15 mouse cellular contexts compared by ENCODE assay signal in genomic region chr2:174565891-174566290, GRCm38 (mm10).
A peak's percentile ranks its signal among the peaks of the same experiment; 100 is the strongest.
DNase-seq lines count a peak whose midpoint lies in the region; ATAC-seq and TF ChIP-seq lines count a peak whose summit lies in the region.
"Had no signal": no experiment of that assay in that cellular context is flagged by ENCODE, and none has a peak within 500 bp of the region (broad histone marks: within the 10 kb centered on the region; RNA-seq: fewer than 3 reads in every experiment).

No protein-coding gene starts in this region.

- no peaks in the 10 kb centered on the region for H3K9me3 ChIP-seq in hindbrain, embryonic 10.5 days
- H3K9me3 ChIP-seq in hindbrain, embryonic 14.5 days (ENCODE audit: control insufficient read depth, low read length): no peaks in the 10 kb centered on the region
- H3K9me3 ChIP-seq in midbrain, postnatal 0 days (ENCODE audit: low read length): no peaks in the 10 kb centered on the region
- H3K9me3 ChIP-seq in midbrain, embryonic 10.5 days (replicated peaks): no peaks in the 10 kb centered on the region
- H3K9me3 ChIP-seq: embryonic facial prominence, embryonic 13.5 days; forebrain, embryonic 13.5 days; heart, embryonic 13.5 days; hindbrain, embryonic 12.5 days had no signal

- 85% methylated on average over 7 of the region's 7 CpGs for WGBS in hindbrain, embryonic 10.5 days
- 82% methylated on average over 7 of the region's 7 CpGs for WGBS in hindbrain, embryonic 14.5 days
- 83% methylated on average over 7 of the region's 7 CpGs for WGBS in midbrain, postnatal 0 days
- WGBS in midbrain, embryonic 10.5 days: 88% methylated on average over 7 of the region's 7 CpGs

- ATAC-seq in hindbrain, embryonic 14.5 days (ENCODE audit: low FRiP score): no peak
- ATAC-seq in midbrain, postnatal 0 days (ENCODE audit: low FRiP score): no peak

- no peak overlapping the region for H3K4me3 ChIP-seq in hindbrain, embryonic 10.5 days
- H3K4me3 ChIP-seq in hindbrain, embryonic 14.5 days (replicated peaks; ENCODE audit: low read length): no peak overlapping the region
- no peak overlapping the region for H3K4me3 ChIP-seq in midbrain, postnatal 0 days (ENCODE audit: low read depth, low read length)
- H3K4me3 ChIP-seq in midbrain, embryonic 10.5 days: no peak overlapping the region
- H3K4me3 ChIP-seq: embryonic facial prominence, embryonic 13.5 days; forebrain, embryonic 13.5 days; heart, embryonic 13.5 days; hindbrain, embryonic 12.5 days had no signal

- H3K27ac ChIP-seq in hindbrain, embryonic 10.5 days: peak overlapping the region; percentile 12; the same call in 1 of the 2 replicates
- no peak overlapping the region for H3K27ac ChIP-seq in hindbrain, embryonic 14.5 days
- peak overlapping the region; percentile 68 for H3K27ac ChIP-seq in midbrain, postnatal 0 days (ENCODE audit: low read depth, low read length)
- no peak overlapping the region for H3K27ac ChIP-seq in midbrain, embryonic 10.5 days (replicated peaks)
- H3K27ac ChIP-seq: embryonic facial prominence, embryonic 13.5 days; heart, embryonic 13.5 days; hindbrain, embryonic 12.5 days had no signal

- H3K4me2 ChIP-seq in hindbrain, embryonic 14.5 days (replicated peaks): no peak overlapping the region
- no peak overlapping the region for H3K4me2 ChIP-seq in midbrain, postnatal 0 days (ENCODE audit: low read depth, low read length, poor library complexity, severe bottlenecking)
- H3K4me2 ChIP-seq: embryonic facial prominence, embryonic 13.5 days; forebrain, embryonic 13.5 days; heart, embryonic 13.5 days; hindbrain, embryonic 12.5 days; liver, embryonic 11.5 days had no signal

- no peaks in the 10 kb centered on the region for H3K36me3 ChIP-seq in hindbrain, embryonic 10.5 days
- H3K36me3 ChIP-seq in hindbrain, embryonic 14.5 days (replicated peaks; ENCODE audit: control insufficient read depth, insufficient read depth): no peaks in the 10 kb centered on the region
- no peaks in the 10 kb centered on the region for H3K36me3 ChIP-seq in midbrain, postnatal 0 days (ENCODE audit: insufficient read depth, low read length)
- H3K36me3 ChIP-seq in midbrain, embryonic 10.5 days: no peaks in the 10 kb centered on the region
- H3K36me3 ChIP-seq: embryonic facial prominence, embryonic 13.5 days; heart, embryonic 13.5 days; hindbrain, embryonic 12.5 days had no signal

- 0 out of 2 replicates have a peak, but pooled peaks cover 2% of the 10 kb centered on the region for H3K27me3 ChIP-seq in hindbrain, embryonic 10.5 days (ENCODE audit: insufficient read depth, poor library complexity, severe bottlenecking)
- H3K27me3 ChIP-seq in hindbrain, embryonic 14.5 days (ENCODE audit: control insufficient read depth, insufficient read depth, low read length): no peaks in the 10 kb centered on the region
- H3K27me3 ChIP-seq in midbrain, postnatal 0 days (ENCODE audit: insufficient read depth, low read length): no peaks in the 10 kb centered on the region
- H3K27me3 ChIP-seq in midbrain, embryonic 10.5 days (ENCODE audit: low read depth, poor library complexity, severe bottlenecking): no peaks in the 10 kb centered on the region
- H3K27me3 ChIP-seq: embryonic facial prominence, embryonic 13.5 days; forebrain, embryonic 13.5 days; heart, embryonic 13.5 days; hindbrain, embryonic 12.5 days had no signal

- H3K4me1 ChIP-seq in hindbrain, embryonic 10.5 days (replicated peaks): peaks cover 24% of the 10 kb centered on the region
- peaks cover 7% of the 10 kb centered on the region for H3K4me1 ChIP-seq in hindbrain, embryonic 14.5 days (replicated peaks; ENCODE audit: control insufficient read depth, insufficient read depth, low read length)
- H3K4me1 ChIP-seq in midbrain, postnatal 0 days (ENCODE audit: insufficient read depth, low read length): peaks cover 9% of the 10 kb centered on the region; the same call in 1 of the 2 replicates
- H3K4me1 ChIP-seq in midbrain, embryonic 10.5 days: peaks cover 33% of the 10 kb centered on the region

- H3K9ac ChIP-seq in hindbrain, embryonic 14.5 days: no peak overlapping the region
- no peak overlapping the region for H3K9ac ChIP-seq in midbrain, postnatal 0 days (replicated peaks; ENCODE audit: low read length, poor library complexity, severe bottlenecking)
- H3K9ac ChIP-seq: embryonic facial prominence, embryonic 13.5 days; forebrain, embryonic 13.5 days; heart, embryonic 13.5 days; hindbrain, embryonic 12.5 days had no signal

- DNase-seq in hindbrain, embryonic 10.5 days (ENCODE audit: low spot score): no peak
- no peak for DNase-seq in hindbrain, embryonic 14.5 days (ENCODE audit: low spot score)
- DNase-seq in midbrain, postnatal 0 days (ENCODE audit: low spot score): no peak
- DNase-seq in midbrain, embryonic 10.5 days (ENCODE audit: low spot score): no peak
- DNase-seq in spleen, adult 18-20 months: peak; percentile 34 to 38
- peak; percentile 44 to 50 for DNase-seq in thymus, postnatal 36 days
- no peak for DNase-seq in cerebellum, adult 9-11 months
- DNase-seq in embryo, embryonic 10 days (ENCODE audit: low spot score): no peak
- DNase-seq: cerebellum, postnatal 25 days; gastrocnemius, postnatal 10 days had no signal

- TF ChIP-seq CTCF in midbrain, postnatal 0 days (IDR thresholded peaks at IDR 0.05): no peak

Comparison
In these comparisons a context has a peak if more than half of its experiments do, and no peak if none do; other contexts are left out.
1. H3K27ac ChIP-seq: peak in hindbrain, embryonic 10.5 days (single experiment) and midbrain, postnatal 0 days (single experiment); none in hindbrain, embryonic 14.5 days (single experiment) and midbrain, embryonic 10.5 days (single experiment).
2. DNase-seq: peak in spleen, adult 18-20 months (2 of 2) and thymus, postnatal 36 days (2 of 2); none in hindbrain, embryonic 10.5 days (single experiment), hindbrain, embryonic 14.5 days (single experiment), midbrain, postnatal 0 days (single experiment), midbrain, embryonic 10.5 days (single experiment), cerebellum, adult 9-11 months (single experiment) and embryo, embryonic 10 days (single experiment).